Mouse (Mus musculus): ENCODE data around the gene Mmp21. TPM values are rescaled to one million over a fixed set of nuclear protein-coding genes. Genes with fewer than 3 reads are reported as not detected.

Mmp21 gene
- total RNA-seq, 1 experiment from 2014 or later, result not detected

Other genes with a start within 250 kb of the Mmp21 start
- gene Tex36, start 77.9 kb downstream of the Mmp21 start, total RNA-seq (2017), result not detected in 2 replicates
- gene Edrf1, start 42.5 kb downstream of the Mmp21 start, total RNA-seq (2017), result 20.3 and 33.4 TPM in 2 replicates
- 83.5 and 114 TPM in 2 replicates for gene Bccip, start 29.3 kb upstream of the Mmp21 start, total RNA-seq (2017)
- 10.8 and 17.8 TPM in 2 replicates for gene Uros, start 30.0 kb upstream of the Mmp21 start, total RNA-seq (2017)
- gene Fank1, start 96.8 kb upstream of the Mmp21 start, total RNA-seq (2017), result not detected in 2 replicates
- 27.1 and 36.3 TPM in 2 replicates for gene Dhx32, start 102.7 kb upstream of the Mmp21 start, total RNA-seq (2017)